Mouse (Mus musculus) bone marrow, adult 2 months (tissue): ENCODE data around the gene Atp5d.

ENCODE experiments used
- CTCF ChIP-seq: fragments of 200-500 bp; IDR thresholded peaks from 2 replicates; pipeline ENCODE4 v1.5.1; 2011; ENCODE audit warnings: low read length, control low read depth; ENCODE audit not compliant: control insufficient read depth, insufficient read depth
- POLR2A ChIP-seq: fragments of 200-500 bp; IDR thresholded peaks from 2 replicates; pipeline ENCODE4 v1.6.1; 2011; ENCODE audit warnings: low read depth, mild to moderate bottlenecking, control low read depth, low read length, borderline replicate concordance; ENCODE audit not compliant: control insufficient read depth

DNA sequence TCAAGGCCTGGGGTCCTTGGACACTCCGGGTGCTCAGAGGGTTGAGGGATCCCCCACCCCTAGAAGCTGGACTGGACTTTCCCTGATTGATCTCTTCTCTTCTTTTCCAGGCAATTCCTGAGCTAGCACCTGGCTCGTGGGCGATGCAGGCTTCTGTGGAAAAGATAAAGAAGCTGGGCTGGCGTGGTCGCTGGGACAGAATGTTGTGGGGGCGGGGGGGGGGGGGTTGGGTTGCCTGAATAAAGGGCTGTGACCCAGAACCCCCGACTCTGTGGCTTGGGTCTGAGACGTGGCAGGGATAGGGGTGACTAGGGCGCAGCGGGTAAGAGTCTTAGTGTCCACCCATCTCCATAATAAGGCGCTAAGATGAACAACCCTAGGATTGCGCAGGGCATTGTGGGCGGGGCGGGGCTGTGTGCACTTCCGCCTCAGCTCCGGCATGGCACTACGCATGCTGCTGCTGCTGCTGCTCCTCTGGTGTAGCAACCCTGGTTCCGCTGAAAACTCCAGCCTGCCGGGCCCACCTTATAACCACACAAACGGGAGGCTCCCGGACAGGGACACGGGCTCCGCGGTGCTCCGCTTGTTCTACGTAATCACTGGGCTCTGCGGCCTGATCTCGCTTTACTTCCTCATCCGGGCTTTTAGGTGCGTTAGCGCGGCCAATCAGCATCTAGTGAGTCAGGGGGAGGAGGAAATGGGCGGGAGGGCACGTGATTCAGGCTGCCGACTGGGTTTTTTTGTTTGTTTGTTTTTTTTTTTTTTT, 34.3 kb downstream of the Atp5d start, which contains the start of gene 1600002K03Rik:
- TF ChIP-seq POLR2A (peak; percentile 92), CTCF (no peak)
